Mouse (Mus musculus): ENCODE results near the gene Ppp2r5e.

DNA sequence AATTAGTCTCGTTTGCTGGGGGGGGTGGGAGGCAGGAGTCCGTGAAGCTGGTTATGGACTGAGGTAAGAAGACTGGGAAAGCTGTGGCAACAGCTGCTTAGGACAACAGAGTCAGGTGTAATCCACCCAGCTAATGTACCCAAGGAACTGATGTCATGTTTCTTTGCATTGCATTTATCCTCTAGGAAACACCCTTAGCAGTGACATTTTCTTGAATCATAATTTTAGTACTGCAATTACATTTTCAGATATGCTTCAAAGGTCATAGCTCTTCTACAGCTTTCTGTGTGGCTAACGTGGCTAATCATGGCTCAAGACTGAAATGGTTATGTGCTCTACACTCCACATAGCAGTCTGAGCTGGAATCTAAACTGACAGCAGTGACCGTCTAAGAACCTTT lies 2.9 kb upstream of the Ppp2r5e start:
- TF ChIP-seq POLR2A (IDR thresholded peaks at IDR 0.05; ENCODE audit: control insufficient read depth, extremely low read depth, insufficient read depth, low read length, poor library complexity), result no peak
- no peak for TF ChIP-seq CTCF (IDR thresholded peaks at IDR 0.05; ENCODE audit: borderline replicate concordance, control insufficient read depth, extremely low read depth, insufficient read depth, low read length, poor library complexity)

Data from thymus, adult 2 months (tissue).